In genomic region chr3:152958358-152959150, GRCm38 (mm10) we compare ENCODE assay signal across 9 mouse cellular contexts. TPM values are rescaled to one million over a fixed set of nuclear protein-coding genes. Genes with fewer than 3 reads are reported as not detected.
DNase-seq lines count a peak whose midpoint lies in the region; ATAC-seq and TF ChIP-seq lines count a peak whose summit lies in the region.
"Had no signal": no experiment of that assay in that cellular context is flagged by ENCODE, and none has a peak within 500 bp of the region (broad histone marks: within the 10 kb centered on the region; RNA-seq: fewer than 3 reads in every experiment).

No protein-coding gene starts in this region.

- in situ Hi-C loops in ES-E14 (cut with MboI; ENCODE audit: low sequenced_read_pairs in 2 of 2, unreplicated experiment in 2 of 2): no loop called here

- no peak overlapping the region for H3K27ac ChIP-seq in kidney, embryonic 14.5 days (ENCODE audit: low read depth, low read length)
- H3K27ac ChIP-seq in ES-E14 (ENCODE audit: insufficient read depth, low read depth, low read length, poor library complexity, severe bottlenecking): no peak overlapping the region
- H3K27ac ChIP-seq in brown adipose tissue, adult 24 weeks (replicated peaks; ENCODE audit: low read depth, low read length): peak overlapping the region; percentile 57
- no peak overlapping the region for H3K27ac ChIP-seq in embryonic fibroblast, embryonic 13.5 days (ENCODE audit: insufficient read depth, low read length)
- H3K27ac ChIP-seq in stomach, postnatal 0 days (replicated peaks): 0 out of 2 replicates have a peak overlapping the region, but pooled peaks have one; percentile 18
- H3K27ac ChIP-seq: macrophage had no signal

- no peak overlapping the region for H3K4me3 ChIP-seq in kidney, embryonic 14.5 days (ENCODE audit: low read length)
- no peak overlapping the region for H3K4me3 ChIP-seq in ES-E14 (ENCODE audit: insufficient read depth in 1 of 2, low read depth in 1 of 2, low read length in 2 of 2, poor library complexity in 1 of 2, severe bottlenecking in 1 of 2)
- H3K4me3 ChIP-seq in brown adipose tissue, adult 24 weeks (ENCODE audit: insufficient read depth, low read depth, low read length): no peak overlapping the region
- no peak overlapping the region for H3K4me3 ChIP-seq in embryonic fibroblast, embryonic 13.5 days (ENCODE audit: insufficient read depth, low read length)
- H3K4me3 ChIP-seq in stomach, postnatal 0 days (ENCODE audit: low read depth, low read length): no peak overlapping the region

- ATAC-seq in kidney, embryonic 14.5 days (ENCODE audit: low FRiP score, low TSS enrichment): no peak; the same call in 1 of the 2 replicates
- peak; percentile 49 for ATAC-seq in megakaryocyte-erythroid progenitor cell, adult 5-6 weeks (replicated peaks; ENCODE audit: low FRiP score, low TSS enrichment, poor library complexity, severe bottlenecking)
- ATAC-seq in stomach, postnatal 0 days (ENCODE audit: low FRiP score, low TSS enrichment): no peak; the same call in 1 of the 2 replicates

- no peaks in the 10 kb centered on the region for H3K36me3 ChIP-seq in kidney, embryonic 14.5 days (ENCODE audit: control insufficient read depth, insufficient read depth, low read length)
- H3K36me3 ChIP-seq in ES-E14 (ENCODE audit: control insufficient read depth, insufficient read depth, low read length, poor library complexity, severe bottlenecking): no peaks in the 10 kb centered on the region
- no peaks in the 10 kb centered on the region for H3K36me3 ChIP-seq in stomach, postnatal 0 days (ENCODE audit: control insufficient read depth, insufficient read depth, low read length)

- peak; percentile 38; the same call in 1 of the 2 replicates for TF ChIP-seq CTCF in embryonic fibroblast, embryonic 13.5 days (IDR thresholded peaks at IDR 0.05; ENCODE audit: borderline replicate concordance, insufficient read depth, low read length)
- TF ChIP-seq CTCF in stomach, postnatal 0 days (IDR thresholded peaks at IDR 0.05; ENCODE audit: low read depth): peak; percentile 79

- H3K9ac ChIP-seq in kidney, embryonic 14.5 days (ENCODE audit: low read depth, low read length): no peak overlapping the region
- H3K9ac ChIP-seq in ES-E14 (ENCODE audit: insufficient read depth, low read depth, low read length, poor library complexity, severe bottlenecking): no peak overlapping the region
- H3K9ac ChIP-seq in stomach, postnatal 0 days (ENCODE audit: low read length): no peak overlapping the region

- H3K4me2 ChIP-seq in kidney, embryonic 14.5 days (replicated peaks; ENCODE audit: low read depth, low read length): no peak overlapping the region
- H3K4me2 ChIP-seq in stomach, postnatal 0 days (replicated peaks; ENCODE audit: low read depth): no peak overlapping the region

- WGBS in kidney, embryonic 14.5 days: 69% methylated on average over 11 of the region's 11 CpGs
- 60% methylated on average over 11 of the region's 11 CpGs for whole genome bisulfite sequencing in stomach, postnatal 0 days

- peak; percentile 53 for DNase-seq in kidney, adult 18-20 months
- DNase-seq in ES-E14 (ENCODE audit: low read depth, low spot score): peak; percentile 85
- peak; percentile 65 for DNase-seq in kidney, postnatal 14 days
- peak; percentile 33 for DNase-seq in stomach, postnatal 0 days (ENCODE audit: low spot score)

- no peaks in the 10 kb centered on the region; the same call in 1 of the 2 replicates for H3K9me3 ChIP-seq in kidney, embryonic 14.5 days (ENCODE audit: control insufficient read depth, low read length)
- no peaks in the 10 kb centered on the region for H3K9me3 ChIP-seq in ES-E14 (ENCODE audit: control insufficient read depth, insufficient read depth, low read depth, low read length)
- H3K9me3 ChIP-seq in stomach, postnatal 0 days (ENCODE audit: control insufficient read depth, low read length): no peaks in the 10 kb centered on the region

- no peaks in the 10 kb centered on the region for H3K4me1 ChIP-seq in kidney, embryonic 14.5 days (ENCODE audit: control insufficient read depth, insufficient read depth, low read length)
- H3K4me1 ChIP-seq in ES-E14 (ENCODE audit: control insufficient read depth in 2 of 2, insufficient read depth in 2 of 2, low read length in 2 of 2, poor library complexity in 1 of 2): no peaks in the 10 kb centered on the region
- no peaks in the 10 kb centered on the region for H3K4me1 ChIP-seq in brown adipose tissue, adult 24 weeks (ENCODE audit: control insufficient read depth, insufficient read depth, insufficient read length, low read length)
- H3K4me1 ChIP-seq in embryonic fibroblast, embryonic 13.5 days (ENCODE audit: control insufficient read depth, insufficient read depth, low read length): no peaks in the 10 kb centered on the region
- H3K4me1 ChIP-seq in stomach, postnatal 0 days (replicated peaks; ENCODE audit: control insufficient read depth, insufficient read depth): no peaks in the 10 kb centered on the region

- TF ChIP-seq EP300 in stomach, postnatal 0 days (optimal IDR thresholded peaks at IDR 0.05): no peak

- H3K27me3 ChIP-seq in kidney, embryonic 14.5 days (ENCODE audit: control insufficient read depth, insufficient read depth, low read length): no peaks in the 10 kb centered on the region
- H3K27me3 ChIP-seq in stomach, postnatal 0 days (ENCODE audit: control insufficient read depth, insufficient read depth, low read length): no peaks in the 10 kb centered on the region

- no peak for TF ChIP-seq POLR2A in embryonic fibroblast, embryonic 13.5 days (IDR thresholded peaks at IDR 0.05; ENCODE audit: low read depth, low read length)

TF ChIP-seq in ES-E14, 5 proteins besides CTCF, POLR2A, EP300 and RAD21:
- no peak for TF ChIP-seq HCFC1 (IDR thresholded peaks at IDR 0.05; ENCODE audit: borderline replicate concordance, insufficient read depth, low read length)
- peak; percentile 58; the same call in 1 of the 2 replicates for TF ChIP-seq ZC3H11A (IDR thresholded peaks at IDR 0.05; ENCODE audit: borderline replicate concordance, low read depth, low read length)
TF ChIP-seq in ES-E14: peak in this region for 1.

RNA-seq across cellular contexts. Expression of gene St6galnac5, which starts 23.5 kb away (rescaled TPM):
- 1.1 TPM in 2 replicates for polyA plus RNA-seq in kidney, embryonic 14.5 days (2014; fragmentation: Nextera tagmentation; extraction: Ambion mirVana)
- 0.05 and 0.27 TPM in 2 replicates for total RNA-seq in ES-E14 (2012; rRNA removed)
- 1.7 and 2.3 TPM in 2 replicates for polyA plus RNA-seq in brown adipose tissue, adult 24 weeks (2012; ENCODE audit: insufficient read depth, insufficient read length, missing spikeins)
- polyA plus RNA-seq in embryonic fibroblast, embryonic 13.5 days (2011; ENCODE audit: insufficient read length, low read depth, missing spikeins): 0.12 TPM in 1 of 2 replicates, not detected in the other
- total RNA-seq in megakaryocyte-erythroid progenitor cell, adult 5-6 weeks (2014; fragmentation: Nextera tagmentation): not detected in 2 replicates
- 0.23 TPM in 1 of 2 replicates, not detected in the other for total RNA-seq in megakaryocyte-erythroid progenitor cell, adult 5-6 weeks (2017)
- polyA plus RNA-seq in stomach, postnatal 0 days (2015; fragmentation: Nextera tagmentation; extraction: Ambion mirVana): 0.39 and 0.57 TPM in 2 replicates
- polyA plus RNA-seq: macrophage had no signal

Comparison
In these comparisons a context has a peak if more than half of its experiments do, and no peak if none do; other contexts are left out.
1. DNase-seq: peak in every context shown above with its lines; median percentile 85 in ES-E14; 65 in kidney, postnatal 14 days; 53 in kidney, adult 18-20 months; 33 in stomach, postnatal 0 days.
2. H3K27ac ChIP-seq: peak in brown adipose tissue, adult 24 weeks (single experiment) and stomach, postnatal 0 days (single experiment); none in kidney, embryonic 14.5 days (single experiment), ES-E14 (single experiment) and embryonic fibroblast, embryonic 13.5 days (single experiment).